Mouse (Mus musculus) CH12.LX (cell line): ENCODE results near the gene Gabrb3. TPM values are rescaled to one million over a fixed set of nuclear protein-coding genes. Genes with fewer than 3 reads are reported as not detected.

Experiments
- DNase-seq: peaks from one replicate; pipeline ENCODE4 v3.0.0-alpha.2; 2013; ENCODE audit errors: extremely low read depth
- H3K27ac ChIP-seq: 2 replicates; pipeline ENCODE4 v1.5.1; 2012; ENCODE audit warnings: low read depth, mild to moderate bottlenecking, control low read depth, moderate library complexity; ENCODE audit not compliant: insufficient read depth
- H3K27me3 ChIP-seq: replicated peaks from 2 replicates; pipeline ENCODE3; 2012; ENCODE audit warnings: inconsistent platforms
- H3K36me3 ChIP-seq, 2 experiments: replicated peaks in 1 of 2; 2 replicates each; pipeline versions ENCODE3 to v1.6.1; 2012; ENCODE audit warnings: inconsistent platforms in 1 of 2, low read length in 1 of 2, mild to moderate bottlenecking in 1 of 2, mixed read lengths in 1 of 2, moderate library complexity in 1 of 2; ENCODE audit not compliant: control insufficient read depth in 1 of 2, insufficient read depth in 1 of 2
- H3K4me1 ChIP-seq, 2 experiments: 2 replicates each; pipeline ENCODE4 v1.6.1; 2012; ENCODE audit warnings: inconsistent platforms in 1 of 2, moderate library complexity in 1 of 2; ENCODE audit not compliant: insufficient read depth in 2 of 2, control insufficient read depth in 1 of 2
- H3K4me2 ChIP-seq: 2 replicates; pipeline ENCODE4 v1.6.1; 2012; ENCODE audit warnings: low read depth, mild to moderate bottlenecking, control low read depth; ENCODE audit not compliant: poor library complexity, insufficient read depth, severe bottlenecking
- H3K4me3 ChIP-seq, 3 experiments: fragments of 150-350 bp in 1 of 3; sonication (generic) in 1 of 3; replicated peaks in 1 of 3; 2 replicates each; pipeline versions ENCODE3 to v1.5.1; 2011 to 2012; ENCODE audit warnings: low read depth in 2 of 3, low read length in 2 of 3, mild to moderate bottlenecking in 2 of 3, moderate library complexity in 2 of 3, control low read depth in 1 of 3, improper control_type of control experiment in 1 of 3, inconsistent platforms in 1 of 3, mixed read lengths in 1 of 3; ENCODE audit not compliant: poor library complexity in 1 of 3
- H3K79me2 ChIP-seq: replicated peaks from 2 replicates; pipeline ENCODE4 v1.6.1; 2012; ENCODE audit warnings: mild to moderate bottlenecking, moderate library complexity; ENCODE audit not compliant: control insufficient read depth, poor library complexity, insufficient read depth, severe bottlenecking; ENCODE audit errors: extremely low read depth
- H3K9ac ChIP-seq: 2 replicates; pipeline ENCODE4 v1.6.1; 2012; ENCODE audit warnings: low read depth, mild to moderate bottlenecking, control low read depth, moderate library complexity; ENCODE audit not compliant: insufficient read depth
- H3K9me3 ChIP-seq: replicated peaks from 2 replicates; pipeline ENCODE3; 2012; ENCODE audit warnings: low read length, inconsistent platforms, mixed read lengths
- BHLHE40 ChIP-seq: IDR thresholded peaks from 2 replicates; pipeline ENCODE4 v1.6.1; 2011; ENCODE audit warnings: mild to moderate bottlenecking, low read depth, low read length, improper control_type of control experiment
- CHD1 ChIP-seq: IDR thresholded peaks from 2 replicates; pipeline ENCODE4 v1.6.1; 2012; ENCODE audit warnings: low read depth, low read length, improper control_type of control experiment, inconsistent platforms
- CHD2 ChIP-seq: IDR thresholded peaks from 2 replicates; pipeline ENCODE4 v1.6.1; 2011; ENCODE audit warnings: low read length, improper control_type of control experiment
- CTCF ChIP-seq, 2 experiments: IDR thresholded peaks in 1 of 2; conservative IDR thresholded peaks in 1 of 2; 2 replicates each; pipeline ENCODE4 v1.5.1; 2011 to 2012; ENCODE audit warnings: low read depth in 2 of 2, low read length in 2 of 2, improper control_type of control experiment in 1 of 2, inconsistent platforms in 1 of 2, mild to moderate bottlenecking in 1 of 2, moderate library complexity in 1 of 2
- ELF1 ChIP-seq: IDR thresholded peaks from 2 replicates; pipeline ENCODE4 v1.6.1; 2014; ENCODE audit warnings: low read depth, mild to moderate bottlenecking, inconsistent platforms, low read length, improper control_type of control experiment
- EP300 ChIP-seq: IDR thresholded peaks from 2 replicates; pipeline ENCODE4 v1.6.1; 2011; ENCODE audit warnings: low read length, improper control_type of control experiment
- JUN ChIP-seq: IDR thresholded peaks from 2 replicates; pipeline ENCODE4 v1.6.1; 2011; ENCODE audit warnings: low read depth, mild to moderate bottlenecking, low read length, improper control_type of control experiment, moderate library complexity; ENCODE audit not compliant: insufficient read depth
- KAT2A ChIP-seq: IDR thresholded peaks from 2 replicates; pipeline ENCODE4 v1.6.1; 2012; ENCODE audit warnings: low read length, improper control_type of control experiment, inconsistent platforms; ENCODE audit not compliant: insufficient replicate concordance
- MAX ChIP-seq: IDR thresholded peaks from 2 replicates; pipeline ENCODE4 v1.6.1; 2011; ENCODE audit warnings: low read length, improper control_type of control experiment
- MAZ ChIP-seq: IDR thresholded peaks from 2 replicates; pipeline ENCODE4 v1.6.1; 2012; ENCODE audit warnings: low read depth, mild to moderate bottlenecking, inconsistent platforms, low read length, improper control_type of control experiment, moderate library complexity
- MEF2A ChIP-seq: IDR thresholded peaks from 2 replicates; pipeline ENCODE4 v1.6.1; 2014; ENCODE audit warnings: low read depth, mild to moderate bottlenecking, inconsistent platforms, low read length, improper control_type of control experiment, borderline replicate concordance
- MXI1 ChIP-seq: IDR thresholded peaks from 2 replicates; pipeline ENCODE4 v1.6.1; 2011; ENCODE audit warnings: mild to moderate bottlenecking, low read depth, low read length, improper control_type of control experiment
- MYC ChIP-seq: IDR thresholded peaks from 2 replicates; pipeline ENCODE4 v1.6.1; 2011; ENCODE audit warnings: low read depth, mild to moderate bottlenecking, improper control_type of control experiment, low read length
- NELFE ChIP-seq: IDR thresholded peaks from 2 replicates; pipeline ENCODE4 v1.6.1; 2011; ENCODE audit warnings: low read depth, low read length, improper control_type of control experiment
- NRF1 ChIP-seq: IDR thresholded peaks from 2 replicates; pipeline ENCODE4 v1.6.1; 2014; ENCODE audit warnings: low read depth, mild to moderate bottlenecking, inconsistent platforms, low read length, improper control_type of control experiment, moderate library complexity
- POLR2A ChIP-seq: IDR thresholded peaks from 2 replicates; pipeline ENCODE4 v1.6.1; 2011; ENCODE audit warnings: low read depth, mild to moderate bottlenecking, improper control_type of control experiment, low read length
- POLR2AphosphoS2 ChIP-seq: IDR thresholded peaks from 2 replicates; pipeline ENCODE4 v1.6.1; 2011; ENCODE audit warnings: low read depth, low read length, improper control_type of control experiment
- RAD21 ChIP-seq: IDR thresholded peaks from 2 replicates; pipeline ENCODE4 v1.6.1; 2011; ENCODE audit warnings: low read depth, mild to moderate bottlenecking, low read length, improper control_type of control experiment, moderate library complexity
- RCOR1 ChIP-seq: conservative IDR thresholded peaks from 2 replicates; pipeline ENCODE4 v1.6.1; 2012; ENCODE audit warnings: low read depth, mild to moderate bottlenecking, inconsistent platforms, low read length, improper control_type of control experiment
- SMC3 ChIP-seq: IDR thresholded peaks from 2 replicates; pipeline ENCODE4 v1.6.1; 2011; ENCODE audit warnings: low read depth, low read length, improper control_type of control experiment
- TCF12 ChIP-seq: IDR thresholded peaks from 2 replicates; pipeline ENCODE4 v1.6.1; 2014; ENCODE audit warnings: low read depth, mild to moderate bottlenecking, inconsistent platforms, low read length, improper control_type of control experiment
- UBTF ChIP-seq: IDR thresholded peaks from 2 replicates; pipeline ENCODE4 v1.6.1; 2012; ENCODE audit warnings: low read depth, mild to moderate bottlenecking, inconsistent platforms, low read length, improper control_type of control experiment, moderate library complexity
- USF1 ChIP-seq: IDR thresholded peaks from 2 replicates; pipeline ENCODE4 v1.6.1; 2014; ENCODE audit warnings: low read depth, mild to moderate bottlenecking, inconsistent platforms, low read length, improper control_type of control experiment
- USF2 ChIP-seq: conservative IDR thresholded peaks from 2 replicates; pipeline ENCODE4 v1.6.1; 2011; ENCODE audit warnings: low read depth, low read length, improper control_type of control experiment
- ZC3H11A ChIP-seq: IDR thresholded peaks from 2 replicates; pipeline ENCODE4 v1.6.1; 2012; ENCODE audit warnings: low read depth, mild to moderate bottlenecking, inconsistent platforms, low read length, improper control_type of control experiment
- ZMIZ1 ChIP-seq: IDR thresholded peaks from 2 replicates; pipeline ENCODE4 v1.6.1; 2012; ENCODE audit warnings: low read depth, mild to moderate bottlenecking, inconsistent platforms, low read length, improper control_type of control experiment
- dilution Hi-C: fragments of 300-500 bp; cut with MboI; formaldehyde crosslinking; loops from 2 replicates; pipeline ENCODE4 v1.14.3; 2020; ENCODE audit warnings: low sequenced_read_pairs; ENCODE audit not compliant: extremely low pct_unique_long_range_greater_than_20kb, extremely low pct_ligation_motif_present
- in situ Hi-C: fragments of 300-500 bp; cut with MboI; formaldehyde crosslinking; loops from 3 replicates; pipeline ENCODE4 v1.14.3; 2019; ENCODE audit warnings: low sequenced_read_pairs, low pct_ligation_motif_present, low pct_unique_long_range_greater_than_20kb, mixed read lengths
- polyA plus RNA-seq: library from polyadenylated mRNA; unstranded; fragments of >175 nt; gene quantifications from 2 replicates; pipeline ENCODE4 v1.2.1, GENCODE M21; 2012; ENCODE audit warnings: low read depth; ENCODE audit not compliant: insufficient read length
- total RNA-seq, 2 experiments: library from RNA; depleted of rRNA; stranded (reverse); fragments of 300-350 nt in 1 of 2; fragments of >200 nt in 1 of 2; gene quantifications; 2 replicates each; pipeline ENCODE4 v1.2.3; 2012 to 2014

The Gabrb3 gene
- total and polyA plus RNA-seq, 3 experiments, result not detected

- H3K4me3 ChIP-seq, result no peak overlapping the region
- H3K36me3 ChIP-seq, result no peaks in the 10 kb centered on the region
- no peak for DNase-seq
- in situ Hi-C loops, result no loop called here
- no peaks in the 10 kb centered on the region for H3K4me1 ChIP-seq
- H3K27me3 ChIP-seq, result no peaks in the 10 kb centered on the region
- no peak overlapping the region for H3K27ac ChIP-seq
- dilution Hi-C loops, result no loop called here
- H3K4me2 ChIP-seq, result no peak overlapping the region
- peaks cover 51% of the 10 kb centered on the region for H3K9me3 ChIP-seq
- no peak overlapping the region for H3K9ac ChIP-seq
- no peaks in the 10 kb centered on the region for H3K79me2 ChIP-seq
- TF ChIP-seq RCOR1, result no peak
Measured at GRCm38 (mm10) chr7:57591578-57592431, 172.3 kb downstream of the Gabrb3 start.

DNA sequence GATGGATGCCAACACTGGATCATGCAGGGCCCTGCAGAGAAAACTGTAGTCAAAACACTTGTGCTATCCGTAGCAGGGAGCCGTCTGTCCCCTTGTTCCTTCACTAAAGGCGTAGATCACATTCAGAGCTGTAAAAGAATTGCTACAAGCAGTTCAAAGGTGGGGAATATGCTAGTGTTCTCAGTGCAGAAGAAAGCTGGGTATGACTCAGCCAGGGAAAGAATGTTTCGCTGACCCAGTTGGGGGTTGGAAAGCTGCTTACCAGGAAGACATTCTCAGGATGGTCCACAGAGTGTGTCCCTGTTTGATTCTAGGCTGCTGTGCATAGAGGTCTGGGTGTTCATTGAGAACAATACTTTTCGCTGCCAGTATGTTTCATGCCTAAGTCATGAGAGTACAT lies 177.8 kb downstream of the Gabrb3 start:
- H3K27ac ChIP-seq, result no peak overlapping the region
- no peaks in the 10 kb centered on the region for H3K36me3 ChIP-seq
- dilution Hi-C loops (no loop called here), in situ Hi-C loops (no loop called here)
- no peak for DNase-seq
- H3K4me1 ChIP-seq, result no peaks in the 10 kb centered on the region
- no peaks in the 10 kb centered on the region for H3K27me3 ChIP-seq
- TF ChIP-seq EP300, result no peak
- no peak for TF ChIP-seq POLR2AphosphoS2
- TF ChIP-seq MYC, result no peak
- no peak for TF ChIP-seq POLR2A
- no peak for TF ChIP-seq SMC3
- no peak for TF ChIP-seq ZC3H11A
- TF ChIP-seq MAX, result no peak
- no peak for TF ChIP-seq JUN
- TF ChIP-seq USF2, result no peak
- TF ChIP-seq RAD21, result no peak
- TF ChIP-seq NELFE, result no peak
- no peak for TF ChIP-seq ELF1
- no peak for TF ChIP-seq NRF1
- no peak overlapping the region for H3K9ac ChIP-seq
- peaks cover 52% of the 10 kb centered on the region for H3K9me3 ChIP-seq
- no peak overlapping the region for H3K4me3 ChIP-seq
- H3K4me2 ChIP-seq, result no peak overlapping the region
- H3K79me2 ChIP-seq, result no peaks in the 10 kb centered on the region

- TF ChIP-seq RAD21, result no peak
- TF ChIP-seq MXI1, result no peak
- no peak for TF ChIP-seq CHD2
- TF ChIP-seq UBTF, result no peak
- no peak for TF ChIP-seq CHD1
- no peak for TF ChIP-seq BHLHE40
- no peak for TF ChIP-seq POLR2A
- TF ChIP-seq TCF12, result no peak
- no peak for TF ChIP-seq MAX
- TF ChIP-seq ZMIZ1, result no peak
- TF ChIP-seq MAZ, result no peak
- no peak for TF ChIP-seq USF1
- TF ChIP-seq CTCF (conservative IDR thresholded peaks at IDR 0.05 in 1 of 2, IDR thresholded peaks at IDR 0.05 in 1 of 2; ENCODE audit: low read depth in 2 of 2, low read length in 2 of 2), result no peak
- no peak for TF ChIP-seq MEF2A
- TF ChIP-seq ELF1, result no peak
- TF ChIP-seq KAT2A, result no peak
- TF ChIP-seq USF2, result no peak
- TF ChIP-seq, all 38 proteins: peak for 0
- Histone ChIP-seq H3K79me2 (no peaks in the 10 kb centered on the region), H3K4me2 (no peak overlapping the region), H3K9me3 (peaks cover 54% of the 10 kb centered on the region), H3K36me3 (no peaks in the 10 kb centered on the region), H3K9ac (no peak overlapping the region), H3K4me3 (no peak overlapping the region), H3K27ac (no peak overlapping the region), H3K27me3 (no peaks in the 10 kb centered on the region), H3K4me1 (no peaks in the 10 kb centered on the region)
- dilution Hi-C loops (no loop called here), in situ Hi-C loops (no loop called here)
- no peak for DNase-seq
Measured at GRCm38 (mm10) chr7:57618697-57619096, 199.2 kb downstream of the Gabrb3 start.
